Mouse (Mus musculus) layer of hippocampus, adult 6 months (tissue): ENCODE results near the gene Mdga2. TPM values are rescaled to one million over a fixed set of nuclear protein-coding genes. Genes with fewer than 3 reads are reported as not detected.

Source experiments
- long read RNA-seq, 2 experiments: library from polyadenylated mRNA; unstranded; transcript quantifications; one replicate each; pipeline ENCODE4 v2.0.0; 2019 to 2020
- polyA plus RNA-seq: library from polyadenylated mRNA; unstranded; fragments of <200 nt; fragmentation: Nextera tagmentation; gene quantifications from 2 replicates; pipeline ENCODE4 v1.2.3, GENCODE M21; 2021

The Mdga2 gene
- polyA plus RNA-seq, result 9.9 and 10.9 TPM in 2 replicates
- long read RNA-seq, experiment 1, partial matches to known transcripts, result 5 of 23 reads
- long read RNA-seq, experiment 1, other reads (novel, unspliced or antisense), result 15 of 23 reads
- long read RNA-seq, experiment 2, transcript Mdga2-207 (2 exons, 1,684 nt), result major isoform, 6 of 48 reads
- long read RNA-seq, experiment 2, partial matches to known transcripts, result 13 of 48 reads
- long read RNA-seq, experiment 2, other reads (novel, unspliced or antisense), result 29 of 48 reads

DNA sequence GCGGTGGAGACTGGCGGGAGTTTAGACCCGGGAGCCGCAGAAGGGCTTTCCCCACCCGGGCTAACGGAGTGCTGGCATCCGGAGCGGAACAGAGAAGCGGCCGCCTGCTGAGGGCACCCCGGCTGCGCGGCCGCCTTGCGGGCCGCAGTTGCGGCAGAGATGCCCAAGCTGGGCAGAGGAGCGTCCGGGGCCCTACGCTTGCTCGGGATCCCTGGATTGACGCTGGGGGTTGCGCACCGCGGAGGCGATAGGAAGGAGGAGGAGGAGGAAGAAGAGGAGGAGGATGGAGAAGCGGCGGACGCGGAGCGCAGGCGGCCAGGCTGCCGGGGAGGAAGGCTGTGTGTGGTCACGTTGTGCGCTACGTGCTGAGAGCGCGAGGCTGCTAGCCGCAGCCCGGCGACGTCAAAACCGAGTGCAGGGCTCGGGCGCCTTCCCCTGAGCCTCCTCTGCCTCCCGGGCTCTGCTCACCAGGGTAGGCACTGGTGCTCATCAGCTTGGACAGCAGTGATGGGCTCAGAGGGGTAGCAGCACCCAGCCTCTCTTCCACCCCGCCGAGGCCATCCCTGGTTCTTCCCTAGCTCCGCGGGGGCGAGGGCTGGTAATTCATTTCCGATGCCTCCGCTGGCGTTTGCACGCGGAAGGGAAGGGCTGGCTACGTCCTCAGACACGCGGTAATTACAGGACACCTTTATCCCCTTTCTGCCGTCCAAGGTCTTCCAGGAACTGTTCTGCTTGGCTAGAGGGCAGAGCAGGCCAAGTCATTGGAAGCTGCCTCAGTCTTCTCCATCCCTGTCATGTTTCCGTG is at the start of gene Mdga2:
Gene Mdga2 (minus strand): TSS at position 329 of the 805 bp plus-strand sequence.

